Mouse (Mus musculus): ENCODE results near the gene Slc1a2. TPM values are rescaled to one million over a fixed set of nuclear protein-coding genes. Genes with fewer than 3 reads are reported as not detected.

Gene Slc1a2
- polyA plus RNA-seq, 1 experiment from 2014 or later: 0.16 TPM

GRCm38 (mm10) chr2:102663865-102664264 is 5.4 kb downstream of the Slc1a2 start:
- H3K27ac ChIP-seq: no peak overlapping the region
- peaks cover 42% of the 10 kb centered on the region for H3K27me3 ChIP-seq
- H3K36me3 ChIP-seq: no peaks in the 10 kb centered on the region
- H3K4me1 ChIP-seq (replicated peaks): peaks cover 19% of the 10 kb centered on the region
- H3K9me3 ChIP-seq: no peaks in the 10 kb centered on the region
- no peak overlapping the region for H3K4me3 ChIP-seq (replicated peaks)
- H3K4me2 ChIP-seq: no peak overlapping the region
- 58% methylated on average over 3 of the region's 3 CpGs for WGBS
- ATAC-seq (ENCODE audit: insufficient number of reproducible peaks, insufficient read depth, low FRiP score, low TSS enrichment, low read depth): no peak
- H3K9ac ChIP-seq (replicated peaks): no peak overlapping the region

- no peak overlapping the region for H3K4me3 ChIP-seq (replicated peaks)
- peaks cover 20% of the 10 kb centered on the region; the same call in 1 of the 2 replicates for H3K27me3 ChIP-seq
- no peak overlapping the region for H3K27ac ChIP-seq
- no peak for ATAC-seq (ENCODE audit: insufficient number of reproducible peaks, insufficient read depth, low FRiP score, low TSS enrichment, low read depth)
- H3K4me1 ChIP-seq (replicated peaks): peaks cover 4% of the 10 kb centered on the region
- H3K36me3 ChIP-seq: no peaks in the 10 kb centered on the region
- WGBS: 76% methylated on average over 6 of the region's 6 CpGs
- no peak overlapping the region for H3K4me2 ChIP-seq
- H3K9me3 ChIP-seq: no peaks in the 10 kb centered on the region
- H3K9ac ChIP-seq (replicated peaks): no peak overlapping the region
These were observed 9.5 kb downstream of the Slc1a2 start for GRCm38 (mm10) chr2:102667981-102668380.

GRCm38 (mm10) chr2:102669580-102669979 is 11.1 kb downstream of the Slc1a2 start:
- ATAC-seq (ENCODE audit: insufficient number of reproducible peaks, insufficient read depth, low FRiP score, low TSS enrichment, low read depth): no peak
- no peak overlapping the region for H3K4me2 ChIP-seq
- H3K9ac ChIP-seq (replicated peaks): no peak overlapping the region
- peaks cover 6% of the 10 kb centered on the region; the same call in 1 of the 2 replicates for H3K4me1 ChIP-seq (replicated peaks)
- H3K27ac ChIP-seq: no peak overlapping the region
- H3K27me3 ChIP-seq: peaks cover 19% of the 10 kb centered on the region
- WGBS: 20% methylated on average over 6 of the region's 6 CpGs
- H3K9me3 ChIP-seq: no peaks in the 10 kb centered on the region
- no peak overlapping the region for H3K4me3 ChIP-seq (replicated peaks)
- H3K36me3 ChIP-seq: no peaks in the 10 kb centered on the region

- peak; percentile 42; the same call in 1 of the 2 replicates for ATAC-seq (ENCODE audit: insufficient number of reproducible peaks, insufficient read depth, low FRiP score, low TSS enrichment, low read depth)
- Histone ChIP-seq H3K4me3 (replicated peaks) (no peak overlapping the region), H3K36me3 (no peaks in the 10 kb centered on the region), H3K4me1 (replicated peaks) (peaks cover 24% of the 10 kb centered on the region), H3K4me2 (no peak overlapping the region), H3K27me3 (peaks cover 37% of the 10 kb centered on the region), H3K27ac (peak overlapping the region; percentile 58; the same call in 1 of the 2 replicates), H3K9ac (replicated peaks) (no peak overlapping the region), H3K9me3 (no peaks in the 10 kb centered on the region)
- WGBS: 22% methylated on average over 2 of the region's 2 CpGs
These were observed 16.1 kb downstream of the Slc1a2 start for GRCm38 (mm10) chr2:102674582-102674981.

- H3K4me1 ChIP-seq (replicated peaks): peaks cover 24% of the 10 kb centered on the region
- WGBS: 69% methylated on average over 6 of the region's 6 CpGs
- H3K9me3 ChIP-seq: no peaks in the 10 kb centered on the region
- H3K27ac ChIP-seq: peak overlapping the region; percentile 58
- no peak overlapping the region for H3K9ac ChIP-seq (replicated peaks)
- no peaks in the 10 kb centered on the region for H3K36me3 ChIP-seq
- ATAC-seq (ENCODE audit: insufficient number of reproducible peaks, insufficient read depth, low FRiP score, low TSS enrichment, low read depth): no peak
- H3K4me2 ChIP-seq: no peak overlapping the region
- peaks cover 36% of the 10 kb centered on the region for H3K27me3 ChIP-seq
- no peak overlapping the region for H3K4me3 ChIP-seq (replicated peaks)
These were observed 16.8 kb downstream of the Slc1a2 start for GRCm38 (mm10) chr2:102675275-102675674.

- no peak overlapping the region for H3K27ac ChIP-seq
- H3K9ac ChIP-seq (replicated peaks): no peak overlapping the region
- WGBS: 92% methylated on average over 9 of the region's 9 CpGs
- peaks cover 24% of the 10 kb centered on the region for H3K4me1 ChIP-seq (replicated peaks)
- H3K4me3 ChIP-seq (replicated peaks): no peak overlapping the region
- H3K4me2 ChIP-seq: no peak overlapping the region
- H3K27me3 ChIP-seq: peaks cover 37% of the 10 kb centered on the region
- H3K9me3 ChIP-seq: no peaks in the 10 kb centered on the region
- ATAC-seq (ENCODE audit: insufficient number of reproducible peaks, insufficient read depth, low FRiP score, low TSS enrichment, low read depth): no peak
- no peaks in the 10 kb centered on the region for H3K36me3 ChIP-seq
These were observed 18.4 kb downstream of the Slc1a2 start for GRCm38 (mm10) chr2:102676716-102677312.

GRCm38 (mm10) chr2:102677400-102677799 is 18.9 kb downstream of the Slc1a2 start:
- 82% methylated on average over 6 of the region's 6 CpGs for WGBS
- Histone ChIP-seq H3K27me3 (peaks cover 42% of the 10 kb centered on the region), H3K9me3 (no peaks in the 10 kb centered on the region), H3K36me3 (no peaks in the 10 kb centered on the region), H3K4me1 (replicated peaks) (peaks cover 24% of the 10 kb centered on the region), H3K4me2 (no peak overlapping the region), H3K27ac (no peak overlapping the region), H3K4me3 (replicated peaks) (no peak overlapping the region), H3K9ac (replicated peaks) (no peak overlapping the region)
- ATAC-seq (ENCODE audit: insufficient number of reproducible peaks, insufficient read depth, low FRiP score, low TSS enrichment, low read depth): no peak

GRCm38 (mm10) chr2:102681351-102681750 is 22.9 kb downstream of the Slc1a2 start:
- H3K4me2 ChIP-seq: no peak overlapping the region
- no peaks in the 10 kb centered on the region for H3K9me3 ChIP-seq
- H3K27ac ChIP-seq: no peak overlapping the region
- H3K27me3 ChIP-seq: peaks cover 33% of the 10 kb centered on the region
- no peak overlapping the region for H3K4me3 ChIP-seq (replicated peaks)
- no peak overlapping the region for H3K9ac ChIP-seq (replicated peaks)
- H3K4me1 ChIP-seq (replicated peaks): peaks cover 3% of the 10 kb centered on the region; the same call in 1 of the 2 replicates
- no peak for ATAC-seq (ENCODE audit: insufficient number of reproducible peaks, insufficient read depth, low FRiP score, low TSS enrichment, low read depth)
- H3K36me3 ChIP-seq: no peaks in the 10 kb centered on the region
- 33% methylated on average over 7 of the region's 7 CpGs for WGBS

GRCm38 (mm10) chr2:102682168-102682567 is 23.7 kb downstream of the Slc1a2 start:
- no peak for ATAC-seq (ENCODE audit: insufficient number of reproducible peaks, insufficient read depth, low FRiP score, low TSS enrichment, low read depth)
- H3K27ac ChIP-seq: no peak overlapping the region
- no peak overlapping the region for H3K4me2 ChIP-seq
- WGBS: 46% methylated on average over 5 of the region's 5 CpGs
- H3K4me1 ChIP-seq (replicated peaks): no peaks in the 10 kb centered on the region
- H3K36me3 ChIP-seq: no peaks in the 10 kb centered on the region
- no peak overlapping the region for H3K9ac ChIP-seq (replicated peaks)
- H3K4me3 ChIP-seq (replicated peaks): no peak overlapping the region
- peaks cover 33% of the 10 kb centered on the region for H3K27me3 ChIP-seq
- H3K9me3 ChIP-seq: no peaks in the 10 kb centered on the region

GRCm38 (mm10) chr2:102685371-102686107 is 27.1 kb downstream of the Slc1a2 start:
- H3K9ac ChIP-seq (replicated peaks): no peak overlapping the region
- no peak overlapping the region for H3K27ac ChIP-seq
- no peaks in the 10 kb centered on the region for H3K4me1 ChIP-seq (replicated peaks)
- H3K4me3 ChIP-seq (replicated peaks): no peak overlapping the region
- no peak overlapping the region for H3K4me2 ChIP-seq
- no peaks in the 10 kb centered on the region for H3K36me3 ChIP-seq
- H3K9me3 ChIP-seq: no peaks in the 10 kb centered on the region
- H3K27me3 ChIP-seq: peaks cover 17% of the 10 kb centered on the region
- no peak; the same call in 1 of the 2 replicates for ATAC-seq (ENCODE audit: insufficient number of reproducible peaks, insufficient read depth, low FRiP score, low TSS enrichment, low read depth)
- WGBS: 89% methylated on average over 7 of the region's 7 CpGs

GRCm38 (mm10) chr2:102686108-102686450 is 27.6 kb downstream of the Slc1a2 start:
- 67% methylated on average over 9 of the region's 9 CpGs for WGBS
- no peak for ATAC-seq (ENCODE audit: insufficient number of reproducible peaks, insufficient read depth, low FRiP score, low TSS enrichment, low read depth)
- no peaks in the 10 kb centered on the region for H3K4me1 ChIP-seq (replicated peaks)
- H3K9ac ChIP-seq (replicated peaks): no peak overlapping the region
- no peak overlapping the region for H3K27ac ChIP-seq
- no peak overlapping the region for H3K4me2 ChIP-seq
- no peaks in the 10 kb centered on the region for H3K36me3 ChIP-seq
- H3K4me3 ChIP-seq (replicated peaks): no peak overlapping the region
- H3K27me3 ChIP-seq: peaks cover 14% of the 10 kb centered on the region
- H3K9me3 ChIP-seq: no peaks in the 10 kb centered on the region
